Mouse (Mus musculus) right cerebral cortex, postnatal 4 days (tissue): ENCODE data around the gene Xylt1.

Experiments used
- DNase-seq: peaks from one replicate; pipeline ENCODE4 v3.0.0-alpha.2; 2022

Xylt1 gene

DNA sequence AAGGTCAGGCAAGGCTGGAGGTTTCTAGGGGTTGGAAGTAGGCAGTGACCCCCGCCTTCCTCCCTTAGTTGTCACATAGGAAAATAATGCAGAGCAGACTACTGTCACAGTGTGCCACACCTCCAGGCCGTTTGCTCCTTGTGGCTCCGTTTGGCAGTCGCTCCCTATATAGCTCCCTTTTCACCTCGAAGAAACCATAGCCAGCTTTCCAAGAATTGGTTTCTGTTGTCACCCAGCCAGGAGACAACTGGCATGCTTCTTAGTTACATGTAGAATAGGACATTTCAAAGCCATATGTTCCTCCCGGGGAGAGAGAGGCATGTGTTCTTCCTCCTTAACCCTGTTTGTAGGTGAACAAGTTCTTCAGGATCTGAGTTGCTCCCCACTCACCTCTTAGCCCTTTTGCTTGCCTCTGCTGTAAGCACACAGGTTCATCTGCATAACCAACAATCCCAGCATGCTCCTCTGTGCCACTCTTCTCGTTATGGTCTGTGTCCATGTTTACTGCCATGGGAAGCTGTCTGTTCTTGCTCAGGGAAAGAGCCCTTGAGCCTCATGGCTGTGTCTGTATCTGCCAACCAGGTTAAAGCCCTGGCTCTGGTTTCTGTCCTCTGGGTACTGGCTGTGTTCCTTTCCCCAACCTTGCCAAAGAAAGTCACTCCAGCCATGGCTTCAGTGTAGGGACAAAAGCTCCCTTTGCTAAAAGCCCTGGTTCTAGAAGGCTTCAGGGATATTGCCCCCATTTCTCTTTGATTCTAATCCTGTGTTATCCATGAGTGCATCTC, 143.8 kb downstream of the Xylt1 start:
- DNase-seq = no peak

DNA sequence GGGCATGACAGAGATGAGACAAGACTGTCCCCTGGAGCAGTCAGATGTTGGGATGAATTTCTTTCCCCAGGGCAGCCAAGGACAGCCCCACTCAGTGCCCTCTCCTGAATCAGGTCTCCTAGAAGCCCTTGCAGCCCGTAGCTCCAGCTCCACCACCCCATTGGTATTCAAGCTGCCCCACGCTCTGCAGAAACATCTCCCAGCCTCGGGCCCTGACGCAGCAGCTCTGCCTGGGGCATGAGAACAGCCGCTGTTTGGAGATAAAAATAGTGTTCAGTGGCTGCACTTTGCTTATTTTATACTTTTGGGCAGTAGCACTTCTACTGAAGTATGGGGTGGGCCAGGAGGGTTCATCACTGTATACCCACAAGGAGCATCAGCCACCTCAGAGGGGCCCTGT, 144.9 kb downstream of the Xylt1 start:
- DNase-seq = no peak

DNA sequence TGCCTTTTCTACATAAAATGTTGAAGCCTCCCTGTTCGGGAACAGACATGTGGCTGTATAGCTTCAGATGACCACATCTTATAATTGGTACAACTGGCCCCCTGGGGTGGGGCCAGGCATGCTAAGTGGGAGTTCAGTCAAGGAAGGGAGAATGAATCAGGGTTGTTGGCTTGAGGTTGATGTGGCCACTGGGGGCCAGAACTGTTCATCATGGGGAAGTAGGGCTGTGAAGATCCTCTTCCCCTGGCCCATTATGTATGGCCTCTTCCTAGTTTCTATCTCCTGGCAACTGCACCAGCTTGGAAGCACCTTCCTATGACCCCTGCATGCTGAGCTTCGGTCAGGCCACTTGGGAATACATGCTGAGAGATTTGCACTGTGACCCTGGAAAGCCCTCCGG, 145.8 kb downstream of the Xylt1 start:
- DNase-seq = no peak

DNA sequence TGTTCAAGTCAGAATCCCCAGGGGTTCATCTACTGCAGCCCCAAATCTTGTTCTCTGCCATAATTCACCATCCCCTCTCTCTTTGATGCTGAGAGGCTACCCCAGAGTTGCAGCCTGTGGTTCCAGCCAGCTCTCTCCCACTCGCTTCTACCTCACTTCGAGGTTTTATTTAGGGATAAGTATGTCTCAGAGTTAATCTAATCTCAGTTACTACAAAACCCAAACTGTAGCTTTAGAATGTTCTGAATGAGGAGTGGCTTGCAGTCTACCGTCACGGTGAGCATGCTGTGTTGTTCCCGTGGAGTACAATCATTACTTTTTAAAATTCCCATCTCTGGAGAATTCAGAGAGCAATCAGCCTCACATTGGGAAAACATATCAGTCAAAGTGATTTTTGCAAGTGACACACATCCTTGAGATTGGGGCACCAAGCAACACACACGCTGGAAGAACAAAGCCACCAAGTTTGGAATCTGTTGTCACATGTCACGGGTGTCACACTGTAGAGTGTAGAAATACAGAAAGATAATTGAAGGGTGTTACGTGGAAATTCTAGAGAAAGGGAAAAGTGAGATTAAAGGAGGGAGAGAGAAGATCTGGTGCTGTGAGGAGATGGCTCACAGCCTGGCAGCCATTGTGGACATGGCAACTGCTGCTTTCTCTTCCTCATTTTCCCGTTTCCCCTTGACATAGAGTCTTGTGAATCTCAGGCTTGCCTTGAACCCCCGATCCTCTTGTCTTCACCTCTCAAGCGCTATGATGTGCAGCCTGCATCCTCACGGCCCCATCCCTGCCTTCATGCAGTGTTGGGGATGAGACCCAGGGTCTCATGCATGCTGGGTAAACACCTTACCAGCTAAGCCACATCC, 149.2 kb downstream of the Xylt1 start:
- DNase-seq = no peak

DNA sequence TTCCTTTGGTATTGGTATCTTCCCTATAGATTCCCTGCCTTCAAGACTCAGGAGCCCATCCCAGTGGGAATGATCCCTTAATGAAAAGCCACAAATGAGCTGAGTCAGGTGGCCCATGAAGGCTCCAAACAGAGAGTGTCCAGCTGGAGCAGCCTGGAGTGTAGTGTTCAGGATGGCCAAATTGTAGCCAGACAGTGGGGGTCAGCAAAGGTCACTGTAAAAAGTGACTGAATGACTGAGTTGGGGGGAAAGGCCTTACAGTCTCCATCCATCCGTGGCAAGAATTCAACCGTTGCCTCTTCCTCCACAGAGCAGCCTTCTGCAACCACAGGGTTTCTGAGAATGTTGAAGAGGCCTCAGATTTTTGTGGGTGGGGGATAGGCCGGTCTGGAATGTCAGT, 151.9 kb downstream of the Xylt1 start:
- DNase-seq = no peak

DNA sequence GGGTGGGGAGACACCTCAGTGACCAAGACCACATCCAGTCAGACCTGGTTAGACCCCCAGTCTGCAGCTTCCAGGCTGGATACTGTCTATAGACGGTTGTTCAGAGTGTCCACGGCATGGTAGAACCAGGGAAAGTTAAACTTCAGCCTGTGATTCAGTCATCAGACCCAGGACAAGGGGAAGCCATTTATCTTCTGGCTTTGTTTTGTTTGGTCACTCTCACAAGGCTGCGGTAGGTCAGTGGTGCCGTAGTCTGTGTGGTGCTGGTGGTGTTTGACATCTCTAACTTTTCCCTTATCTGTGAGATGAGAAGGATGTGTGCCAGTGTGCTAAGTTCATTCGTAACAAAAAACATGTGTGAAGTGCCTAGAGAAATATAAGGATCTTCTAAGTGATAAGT, 152.4 kb downstream of the Xylt1 start:
- DNase-seq = no peak

DNA sequence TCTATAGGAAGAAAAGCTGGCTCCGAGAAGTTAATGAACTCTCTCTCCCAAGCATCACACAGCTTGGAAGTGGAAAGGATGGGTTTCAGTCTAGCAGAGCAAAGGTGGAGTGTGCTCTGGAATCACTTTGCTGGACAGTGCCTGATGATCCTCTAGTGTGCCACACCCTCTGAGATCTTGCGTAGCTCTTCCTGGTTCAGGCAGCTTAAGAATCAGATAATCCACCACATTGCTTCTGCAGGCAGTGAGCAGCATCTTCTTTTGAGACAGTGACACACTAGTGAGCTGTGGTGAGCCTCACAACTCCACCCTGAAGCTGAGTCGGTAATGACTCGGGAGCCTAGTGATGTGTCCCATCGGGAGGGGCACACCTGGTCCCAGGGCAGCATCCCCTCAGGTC, 159.2 kb downstream of the Xylt1 start:
- no peak for DNase-seq

DNA sequence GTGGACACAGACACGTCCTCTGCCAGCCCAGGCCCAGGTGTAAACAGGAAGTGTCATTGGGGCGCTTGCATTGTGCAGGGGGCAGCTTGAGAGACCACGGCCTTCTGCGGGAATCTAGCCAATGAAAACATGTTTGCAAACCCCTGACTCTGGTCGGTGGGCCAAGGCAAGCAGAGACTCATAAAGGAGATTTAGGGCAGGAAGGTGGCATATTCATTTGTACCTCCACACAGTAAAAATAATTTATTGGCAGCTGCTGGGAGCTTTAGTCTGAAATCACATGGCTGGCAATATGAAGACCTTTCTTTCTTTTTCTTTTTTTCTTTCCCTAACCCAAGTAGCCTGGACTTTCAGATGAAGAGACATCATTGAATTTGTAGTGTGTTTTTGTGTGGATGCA, 159.6 kb downstream of the Xylt1 start:
- DNase-seq = no peak

DNA sequence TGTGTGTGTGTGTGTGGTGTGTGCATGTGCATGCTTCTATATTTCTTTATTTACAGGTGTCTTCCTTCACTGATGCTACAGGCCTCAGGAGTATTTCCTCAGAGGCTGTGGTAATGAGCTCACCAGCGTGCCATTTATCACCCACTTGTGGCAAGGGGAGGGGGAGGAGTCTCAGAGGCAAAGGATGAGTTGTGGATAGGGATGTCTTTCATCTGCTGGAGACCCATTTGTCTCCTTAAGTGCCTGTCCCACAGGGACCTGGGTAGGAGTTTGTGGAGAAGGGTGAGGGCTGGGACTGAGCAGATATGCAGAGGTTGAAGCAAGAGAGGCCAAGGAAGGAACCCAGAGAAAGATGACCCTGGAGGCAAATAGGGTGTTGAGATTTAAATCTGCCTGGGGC, 160.3 kb downstream of the Xylt1 start:
- DNase-seq = no peak

DNA sequence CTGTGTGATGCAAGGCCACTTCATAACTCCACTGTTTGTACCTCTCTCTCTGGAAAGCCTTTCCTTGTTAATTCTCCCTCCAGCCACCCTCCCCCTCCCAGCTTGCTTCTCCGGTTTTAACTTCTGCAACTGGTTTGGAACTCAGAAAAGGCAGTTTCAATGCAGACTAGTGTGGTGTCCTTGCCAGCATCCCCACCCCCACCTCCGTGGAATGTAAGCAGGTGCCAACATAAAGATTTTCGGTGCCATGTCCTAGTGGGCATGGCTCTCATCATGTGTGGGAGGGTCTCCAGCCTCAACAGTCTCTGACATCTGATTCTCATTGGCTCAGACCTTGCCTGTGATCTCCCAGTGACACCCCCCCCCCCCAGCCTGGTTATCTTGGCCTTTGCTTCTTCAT, 160.9 kb downstream of the Xylt1 start:
- DNase-seq = no peak

DNA sequence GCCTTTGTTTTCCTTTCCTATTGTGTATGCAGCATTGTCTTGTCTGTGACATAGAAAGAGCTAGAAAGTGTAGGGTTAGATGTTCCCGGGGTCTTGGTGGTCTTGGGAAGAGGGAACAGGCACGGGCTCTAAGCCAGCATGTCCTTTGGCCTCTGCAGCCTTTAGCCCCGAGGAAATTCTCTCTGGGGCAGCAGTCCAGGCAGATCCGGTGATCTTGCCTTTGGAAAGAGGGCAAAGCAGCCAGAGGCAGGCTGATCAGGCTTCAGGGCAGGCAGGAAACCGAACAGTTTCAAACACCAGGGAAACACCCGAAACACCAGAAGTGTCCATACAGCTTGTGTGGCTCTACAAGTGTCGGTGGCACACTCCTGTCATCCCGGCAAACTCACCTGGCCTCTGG, 162.3 kb downstream of the Xylt1 start:
- no peak for DNase-seq

DNA sequence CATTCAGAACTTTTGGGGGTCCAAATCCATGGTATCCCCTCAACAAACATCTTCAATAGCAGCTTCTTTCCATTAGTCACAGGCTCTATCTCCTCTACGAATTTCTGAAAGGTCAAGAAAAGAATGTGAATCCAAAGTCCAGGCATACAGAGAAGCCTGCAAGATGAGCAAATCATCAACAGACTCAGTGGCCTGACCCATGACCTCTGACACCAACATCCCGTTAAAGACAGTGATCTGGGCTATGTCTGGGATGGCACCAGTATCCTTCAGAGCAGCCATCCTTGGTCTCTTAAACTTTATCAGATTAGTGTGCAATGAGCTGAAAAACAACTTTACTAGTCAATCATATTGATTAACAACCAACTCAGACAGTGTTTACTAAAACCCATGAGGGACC, 163.3 kb downstream of the Xylt1 start:
- DNase-seq = no peak

DNA sequence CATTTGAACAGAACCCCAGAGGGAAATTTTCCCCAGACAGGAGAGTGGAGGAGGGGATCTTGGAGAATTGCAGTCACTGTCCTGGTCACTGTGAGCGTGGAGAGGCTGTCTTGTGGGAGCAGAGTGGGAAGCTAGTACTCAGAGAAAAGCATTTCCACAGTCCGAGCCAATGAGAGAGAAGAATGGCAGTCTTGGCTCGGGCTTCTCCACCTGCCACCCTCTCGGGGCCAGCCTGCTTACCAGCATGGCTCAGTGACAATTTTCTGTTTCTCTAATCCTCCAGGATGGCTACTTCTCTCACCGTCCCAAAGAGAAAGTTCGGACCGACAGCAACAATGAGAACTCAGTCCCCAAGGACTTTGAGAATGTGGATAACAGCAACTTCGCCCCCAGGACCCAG, 167.5 kb downstream of the Xylt1 start:
- no peak for DNase-seq

DNA sequence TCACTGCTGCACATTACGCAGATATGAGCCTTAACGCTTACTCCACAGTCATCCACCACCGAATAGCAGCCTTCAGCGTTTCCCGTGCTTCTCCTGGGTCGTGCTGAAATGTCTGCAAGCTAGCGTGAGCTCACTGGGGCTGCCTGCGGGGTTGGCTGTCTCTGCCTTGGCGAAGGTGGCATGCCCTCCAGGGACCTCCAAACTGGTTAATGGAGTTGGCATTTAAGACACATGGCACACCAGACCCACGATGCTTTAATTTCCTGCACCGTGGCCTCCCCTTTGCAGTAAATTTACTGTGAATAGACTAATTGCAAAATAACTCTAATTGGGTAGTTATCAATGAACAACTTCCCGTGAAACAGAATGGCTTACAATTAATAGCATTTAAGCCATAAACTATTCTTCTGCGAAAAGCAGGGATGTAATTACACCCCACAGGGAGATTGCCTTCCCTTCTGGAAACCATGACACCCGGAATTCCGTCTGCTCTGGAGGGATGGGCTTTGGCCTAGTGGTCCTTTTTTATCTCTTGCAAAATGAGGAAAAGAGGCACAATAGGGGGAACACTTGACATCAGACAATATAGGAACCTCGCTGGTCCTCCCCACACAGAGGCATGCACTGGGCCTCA, 170.3 kb downstream of the Xylt1 start:
- DNase-seq = no peak

DNA sequence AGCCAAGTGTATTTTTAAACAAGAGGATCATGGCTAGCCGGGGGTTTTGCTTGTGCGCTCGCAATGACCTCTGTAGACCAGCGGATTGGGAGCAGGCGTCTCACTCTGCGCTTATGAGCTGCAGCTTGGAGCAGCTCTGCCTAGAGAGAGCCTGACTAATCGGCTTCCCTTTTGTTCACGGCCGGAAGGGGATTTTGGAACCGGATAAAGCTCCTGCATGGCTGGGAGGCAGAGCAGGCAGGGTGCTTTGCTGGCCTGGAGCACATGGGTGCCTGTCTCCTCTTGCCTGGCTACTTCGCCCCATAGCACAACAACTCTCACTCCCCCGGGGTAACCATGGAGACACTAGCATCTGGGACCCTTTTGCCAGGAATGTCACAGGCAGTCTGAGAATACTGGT, 172.4 kb downstream of the Xylt1 start:
- DNase-seq = peak; percentile 21

DNA sequence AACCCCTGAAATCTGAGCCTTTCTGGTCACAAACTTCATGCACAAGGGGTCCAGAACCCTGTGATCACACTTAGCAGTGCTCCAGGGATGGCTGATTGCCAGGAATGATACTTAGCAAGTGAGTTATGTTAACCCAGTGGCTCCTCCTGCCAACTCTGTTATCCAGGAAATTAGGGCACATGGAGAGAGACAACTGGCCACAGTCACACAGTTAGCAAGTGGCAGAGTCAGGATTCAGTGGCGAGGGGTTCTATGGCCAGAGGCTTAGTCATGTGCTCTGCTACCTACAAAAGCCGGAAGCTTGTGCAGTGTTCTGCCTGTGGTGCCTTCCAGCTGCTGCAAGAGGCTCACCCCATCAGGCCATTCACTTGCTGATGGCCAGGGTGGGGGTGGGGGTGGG, 175.0 kb downstream of the Xylt1 start:
- no peak for DNase-seq

DNA sequence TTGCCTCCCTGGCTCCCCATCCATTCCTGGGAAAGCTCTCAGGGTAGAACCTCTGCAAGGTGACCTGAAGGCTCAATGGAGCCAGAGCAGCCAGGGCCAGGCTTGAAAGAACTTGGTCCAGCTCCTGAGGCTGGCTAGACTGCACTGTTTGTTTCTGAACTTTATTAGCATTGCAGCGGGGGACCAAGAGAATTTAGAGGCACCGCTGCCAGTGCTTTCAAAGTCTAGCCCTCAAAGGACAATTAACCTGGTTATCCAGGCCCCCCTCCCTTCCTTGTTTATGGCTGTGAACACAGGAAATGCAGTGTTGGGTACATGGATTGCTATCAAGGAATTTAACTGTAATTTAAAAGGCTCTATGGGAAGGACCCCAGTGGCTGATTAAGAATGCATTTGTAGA, 177.4 kb downstream of the Xylt1 start:
- DNase-seq = no peak

DNA sequence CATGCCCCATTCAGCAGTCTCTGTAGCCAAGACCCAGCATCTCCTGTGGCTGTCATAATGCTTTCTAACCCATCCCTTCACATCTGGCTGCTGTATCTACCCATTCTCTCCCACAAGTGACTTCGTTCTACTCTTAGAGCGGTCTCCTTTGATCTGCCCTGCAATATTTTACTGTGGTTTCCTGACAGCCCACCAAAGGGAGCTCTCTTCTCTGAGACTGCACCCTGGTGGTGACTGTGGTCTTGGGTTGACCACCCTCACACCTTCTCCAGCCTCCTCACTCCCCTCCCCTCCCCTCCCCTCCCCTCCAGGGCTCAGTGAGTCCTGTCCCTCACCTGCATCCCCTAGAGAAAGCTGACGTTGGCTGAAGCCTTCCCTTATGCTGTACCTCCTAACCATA, 178.3 kb downstream of the Xylt1 start:
- no peak for DNase-seq

DNA sequence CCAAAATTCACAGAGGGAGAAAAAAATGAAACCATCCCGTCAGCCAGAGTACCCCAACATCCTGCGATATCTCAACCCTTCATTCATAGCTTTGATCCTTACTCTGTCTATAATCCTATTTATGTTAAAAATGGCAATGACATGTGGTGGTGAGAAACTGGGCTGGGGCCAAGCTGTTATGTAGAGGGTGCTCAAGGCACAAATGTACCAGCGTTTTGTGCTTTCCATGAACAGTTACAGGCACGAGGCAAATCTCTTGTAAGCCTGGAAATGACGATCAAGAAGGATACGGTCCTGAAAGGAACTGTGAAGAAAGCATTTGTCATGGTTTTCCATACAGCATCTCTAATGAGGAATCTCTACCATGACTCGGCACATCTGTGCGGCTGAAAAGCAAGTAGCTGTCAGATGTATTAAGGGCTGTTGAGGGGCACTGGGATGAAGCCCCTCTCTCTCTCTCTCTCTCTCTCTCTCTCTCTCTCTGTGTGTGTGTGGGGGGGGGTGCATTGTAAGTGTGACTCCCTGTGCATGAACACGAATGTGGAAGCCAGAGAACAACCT, 183.2 kb downstream of the Xylt1 start:
- DNase-seq = no peak

DNA sequence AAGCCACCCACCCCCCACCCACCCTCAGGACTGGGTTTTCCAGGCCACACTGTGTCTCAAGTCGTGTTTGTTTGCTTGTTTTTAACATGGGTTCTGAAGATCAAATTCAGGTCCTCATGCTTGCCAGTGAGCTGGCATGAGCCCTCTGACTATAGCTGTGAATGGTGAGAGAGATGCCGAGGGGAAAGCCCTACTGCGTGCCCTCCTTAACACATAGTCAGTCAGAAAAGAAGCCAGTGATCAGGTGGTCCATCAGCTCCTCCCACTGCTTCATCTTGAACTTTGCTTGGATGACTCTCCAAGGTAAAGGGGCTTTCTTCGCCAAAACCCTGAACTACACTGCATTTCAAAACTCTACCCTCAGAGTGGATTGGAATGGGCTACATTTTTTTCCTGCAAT, 183.8 kb downstream of the Xylt1 start:
- no peak for DNase-seq

DNA sequence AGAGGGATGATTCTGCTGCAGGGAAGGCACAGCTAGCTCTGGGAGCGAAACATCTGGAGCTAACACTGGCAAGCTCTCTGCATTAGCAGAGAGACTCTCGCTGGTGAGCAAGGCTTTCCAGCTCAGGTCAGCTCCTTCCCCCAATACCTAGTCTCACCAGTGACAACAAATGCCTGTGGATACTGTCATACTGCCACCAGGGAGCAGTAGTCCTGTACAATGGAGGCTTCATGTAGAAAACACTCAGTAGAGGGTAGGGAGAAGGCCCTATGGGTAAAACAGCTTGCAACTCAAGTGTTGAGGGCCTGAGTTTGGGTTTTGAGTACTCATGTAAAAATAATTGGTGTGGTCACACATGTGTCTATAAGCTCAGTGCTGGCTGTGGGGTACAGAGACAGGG, 185.3 kb downstream of the Xylt1 start:
- no peak for DNase-seq

DNA sequence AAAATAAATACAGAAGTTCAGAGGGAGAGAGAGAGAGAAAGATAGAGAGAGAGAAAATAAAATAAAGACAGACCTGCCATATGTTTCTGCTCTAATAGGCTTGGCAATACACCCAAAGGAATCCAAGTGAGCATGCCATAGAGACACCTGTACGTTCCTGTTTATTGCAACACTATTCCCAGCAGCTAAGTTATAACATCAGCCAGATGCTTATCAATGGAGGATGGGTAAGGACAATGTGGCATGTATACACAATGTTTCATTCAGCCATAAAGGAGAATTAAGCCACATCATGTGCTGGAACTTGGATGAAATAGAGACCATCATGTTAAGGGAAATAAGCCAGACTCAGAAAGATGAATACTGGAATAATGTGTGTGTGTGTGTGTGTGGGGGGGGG, 186.1 kb downstream of the Xylt1 start:
- DNase-seq = no peak

DNA sequence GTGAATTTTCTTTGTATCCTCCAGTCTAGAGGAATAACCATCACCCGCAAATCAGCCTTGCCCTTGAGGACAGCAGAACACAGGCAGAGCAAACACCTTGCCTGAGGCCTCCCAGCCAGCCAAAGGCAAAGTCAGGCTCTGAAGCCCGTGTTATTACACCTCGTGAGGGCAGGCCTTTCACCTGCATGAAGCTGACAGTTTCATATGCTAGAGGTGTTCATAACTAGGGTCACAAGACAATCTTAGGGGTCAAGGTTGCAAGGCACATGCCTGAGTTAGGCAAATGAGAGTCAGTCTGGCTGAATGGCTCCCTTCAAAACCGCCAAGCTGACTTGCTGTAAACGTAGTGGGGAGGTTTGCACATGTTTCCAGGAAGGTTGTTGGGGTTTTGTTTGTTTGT, 186.5 kb downstream of the Xylt1 start:
- DNase-seq = no peak
